Mouse (Mus musculus): Measurements from ENCODE around the gene Tnnt3. TPM values are rescaled to one million over a fixed set of nuclear protein-coding genes. Genes with fewer than 3 reads are reported as not detected.

The Tnnt3 gene
- polyA plus RNA-seq, 1 experiment from 2014 or later = 24.5 TPM

DNA sequence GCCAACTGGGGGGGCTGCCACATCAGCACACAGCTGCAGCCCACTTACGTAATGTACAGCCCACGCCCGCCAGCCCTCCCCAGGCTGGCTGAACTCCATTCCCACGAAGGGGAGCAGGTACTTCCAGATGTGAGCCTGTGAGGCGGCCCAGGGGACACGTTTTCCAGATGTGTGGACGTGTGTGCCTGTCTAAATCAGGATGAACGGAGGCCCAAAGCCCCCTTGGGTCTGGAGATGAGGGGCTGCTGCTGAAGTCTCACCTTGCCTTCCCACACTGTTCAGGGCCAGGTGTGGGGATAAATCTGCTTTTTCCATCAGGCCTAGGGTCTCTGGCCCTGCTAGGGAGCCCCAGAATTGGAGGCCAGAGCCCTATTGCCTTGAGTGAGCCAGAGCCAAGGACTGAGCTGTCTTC lies 11.9 kb upstream of the Tnnt3 start:
- H3K4me2 ChIP-seq = no peak overlapping the region
- no peaks in the 10 kb centered on the region for H3K9me3 ChIP-seq (replicated peaks)
- H3K4me1 ChIP-seq (replicated peaks) = peaks cover 4% of the 10 kb centered on the region
- no peak overlapping the region for H3K27ac ChIP-seq (replicated peaks)
- H3K36me3 ChIP-seq (replicated peaks) = no peaks in the 10 kb centered on the region
- ATAC-seq (ENCODE audit: insufficient read depth) = no peak
- H3K27me3 ChIP-seq = 0 out of 2 replicates have a peak, but pooled peaks cover 5% of the 10 kb centered on the region
- no peak overlapping the region for H3K4me3 ChIP-seq (replicated peaks)
- no peak overlapping the region for H3K9ac ChIP-seq
- 72% methylated on average over 8 of the region's 8 CpGs for WGBS (ENCODE audit: insufficient replicate concordance)

DNA sequence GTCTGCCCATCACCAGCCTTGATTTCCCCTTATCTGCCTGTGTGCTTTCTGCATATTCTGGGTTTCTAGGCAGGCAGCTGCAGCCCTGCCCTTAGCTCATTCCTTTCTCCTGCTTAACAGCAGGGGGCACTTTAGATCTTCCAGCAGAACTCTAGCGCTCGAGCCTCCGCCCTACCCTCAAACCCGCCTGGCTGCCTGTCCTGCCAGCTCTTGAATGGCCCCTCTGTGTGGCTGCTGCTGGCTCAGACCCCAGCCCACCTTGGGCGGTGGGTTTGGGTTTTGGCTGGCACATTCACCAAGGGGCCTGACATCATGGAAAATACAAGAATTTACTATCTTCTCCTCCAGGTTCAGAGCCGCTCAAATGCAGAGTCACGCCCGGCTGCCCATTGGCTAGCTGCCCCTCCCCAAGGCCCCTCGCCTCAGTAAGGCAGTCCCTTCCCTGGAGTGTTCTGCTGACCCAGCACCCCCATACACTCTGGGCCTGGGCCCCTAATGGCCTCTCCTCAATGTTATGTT lies 11.2 kb upstream of the Tnnt3 start:
- Histone ChIP-seq H3K9ac (no peak overlapping the region), H3K9me3 (replicated peaks) (no peaks in the 10 kb centered on the region), H3K4me3 (replicated peaks) (no peak overlapping the region), H3K36me3 (replicated peaks) (no peaks in the 10 kb centered on the region), H3K4me1 (replicated peaks) (no peaks in the 10 kb centered on the region; the same call in 1 of the 2 replicates), H3K27me3 (0 out of 2 replicates have a peak, but pooled peaks cover under 1% of the 10 kb centered on the region), H3K27ac (replicated peaks) (no peak overlapping the region), H3K4me2 (no peak overlapping the region)
- no peak for ATAC-seq (ENCODE audit: insufficient read depth)
- WGBS (ENCODE audit: insufficient replicate concordance) = 31% methylated on average over 9 of the region's 9 CpGs

DNA sequence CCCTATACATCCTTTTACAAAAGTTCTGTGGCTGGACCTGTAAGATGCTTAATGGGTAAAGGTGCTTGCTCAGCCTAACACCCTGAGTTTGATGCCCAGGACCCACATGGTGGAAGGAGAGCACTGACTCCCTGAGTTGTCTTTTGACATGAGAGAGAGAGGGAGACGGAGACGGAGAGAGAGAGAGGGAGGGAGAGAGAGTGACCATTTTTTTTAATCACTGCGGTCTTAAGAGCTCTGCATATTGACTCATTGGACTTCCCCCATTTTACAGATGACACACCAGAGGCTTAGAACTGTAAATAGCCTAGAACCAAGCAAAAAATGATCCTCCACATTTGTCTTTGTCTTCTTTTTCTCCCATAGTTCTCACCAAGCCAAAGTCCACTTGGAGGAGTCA lies 10.6 kb upstream of the Tnnt3 start:
- no peaks in the 10 kb centered on the region for H3K27me3 ChIP-seq
- no peak overlapping the region for H3K27ac ChIP-seq (replicated peaks)
- no peaks in the 10 kb centered on the region for H3K9me3 ChIP-seq (replicated peaks)
- H3K4me3 ChIP-seq (replicated peaks) = no peak overlapping the region
- H3K9ac ChIP-seq = no peak overlapping the region
- ATAC-seq (ENCODE audit: insufficient read depth) = no peak
- H3K4me1 ChIP-seq (replicated peaks) = no peaks in the 10 kb centered on the region; the same call in 1 of the 2 replicates
- no peaks in the 10 kb centered on the region for H3K36me3 ChIP-seq (replicated peaks)
- 71% methylated on average over 3 of the region's 3 CpGs for WGBS (ENCODE audit: insufficient replicate concordance)
- H3K4me2 ChIP-seq = no peak overlapping the region

DNA sequence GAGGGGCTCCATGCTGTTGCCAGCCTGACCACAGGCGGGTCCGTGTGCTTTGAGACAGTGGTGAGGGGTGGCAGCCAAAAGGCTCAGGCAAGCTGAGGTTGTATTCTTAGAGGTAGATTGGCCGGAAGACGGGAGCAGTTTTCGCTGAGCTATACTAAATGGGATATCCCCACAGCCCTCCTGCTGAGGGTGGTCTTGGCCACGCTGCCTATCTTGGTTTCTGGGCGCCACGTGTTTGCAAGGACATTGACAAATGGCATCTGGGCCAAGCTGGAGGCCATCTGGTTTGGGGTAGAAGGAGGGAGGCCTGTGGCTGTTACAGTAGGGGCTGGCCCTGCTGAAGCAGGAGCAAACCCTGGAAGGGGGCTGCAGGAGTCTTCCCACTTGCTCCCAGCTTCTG lies 5.1 kb upstream of the Tnnt3 start:
- WGBS (ENCODE audit: insufficient replicate concordance) = 68% methylated on average over 8 of the region's 8 CpGs
- Histone ChIP-seq H3K27ac (replicated peaks) (no peak overlapping the region), H3K27me3 (no peaks in the 10 kb centered on the region)

DNA sequence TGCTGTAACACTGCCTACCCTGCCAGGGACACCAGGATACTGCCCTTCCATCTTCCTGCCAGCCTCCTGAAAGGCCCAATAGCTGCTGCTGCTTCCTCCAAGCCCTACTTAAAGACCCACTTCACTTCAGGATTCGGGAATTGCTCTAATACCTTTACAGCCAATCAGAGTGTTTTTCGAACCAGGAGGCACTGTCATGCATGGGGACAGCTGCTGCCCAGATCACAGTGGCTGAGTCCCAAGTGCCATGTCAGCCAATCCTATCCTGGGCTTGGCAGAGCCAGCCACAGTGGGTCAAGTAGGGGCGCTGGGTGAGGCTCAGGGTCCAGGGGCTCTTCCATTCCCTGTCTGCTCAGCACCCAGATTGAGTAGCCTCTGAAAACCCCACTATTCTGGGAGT lies 2.5 kb upstream of the Tnnt3 start:
- 44% methylated on average over 3 of the region's 3 CpGs for whole genome bisulfite sequencing (ENCODE audit: insufficient replicate concordance)
- H3K4me1 ChIP-seq (replicated peaks) = no peaks in the 10 kb centered on the region
- H3K36me3 ChIP-seq (replicated peaks) = no peaks in the 10 kb centered on the region
- H3K27ac ChIP-seq (replicated peaks) = no peak overlapping the region
- H3K9me3 ChIP-seq (replicated peaks) = no peaks in the 10 kb centered on the region
- no peak for ATAC-seq (ENCODE audit: insufficient read depth)
- H3K4me2 ChIP-seq = no peak overlapping the region
- no peaks in the 10 kb centered on the region for H3K27me3 ChIP-seq
- no peak overlapping the region for H3K9ac ChIP-seq
- H3K4me3 ChIP-seq (replicated peaks) = no peak overlapping the region

More for the DNA sequence above, 5.1 kb upstream of the Tnnt3 start:
- Histone ChIP-seq H3K9me3 (replicated peaks) (no peaks in the 10 kb centered on the region), H3K4me3 (replicated peaks) (no peak overlapping the region), H3K9ac (no peak overlapping the region), H3K4me1 (replicated peaks) (no peaks in the 10 kb centered on the region), H3K36me3 (replicated peaks) (no peaks in the 10 kb centered on the region), H3K4me2 (no peak overlapping the region)
- ATAC-seq (ENCODE audit: insufficient read depth) = no peak

DNA sequence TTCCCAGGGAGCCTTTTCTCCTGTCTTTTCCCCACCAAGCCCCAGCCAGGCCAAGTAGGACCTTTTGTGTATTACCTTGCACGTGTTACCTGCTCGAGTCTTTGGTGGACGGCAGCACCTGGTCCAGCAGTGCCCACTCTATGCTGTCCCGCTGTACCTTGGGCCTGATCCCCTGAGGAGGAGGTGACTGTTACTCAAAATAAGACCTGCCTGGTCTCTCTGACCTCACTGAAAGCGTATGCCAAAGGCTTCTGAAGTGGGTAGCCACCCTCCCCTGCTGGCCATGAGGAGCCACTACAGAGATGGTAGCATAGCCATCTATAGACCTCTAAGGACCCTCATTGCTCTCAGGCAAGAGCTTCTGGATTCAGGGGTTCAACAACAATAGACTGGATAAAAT lies 1.8 kb upstream of the Tnnt3 start:
- Histone ChIP-seq H3K9me3 (replicated peaks) (no peaks in the 10 kb centered on the region), H3K36me3 (replicated peaks) (no peaks in the 10 kb centered on the region), H3K4me3 (replicated peaks) (no peak overlapping the region), H3K27ac (replicated peaks) (no peak overlapping the region), H3K9ac (no peak overlapping the region), H3K4me2 (no peak overlapping the region), H3K27me3 (no peaks in the 10 kb centered on the region), H3K4me1 (replicated peaks) (no peaks in the 10 kb centered on the region)
- ATAC-seq (ENCODE audit: insufficient read depth) = no peak
- 55% methylated on average over 5 of the region's 5 CpGs for WGBS (ENCODE audit: insufficient replicate concordance)

DNA sequence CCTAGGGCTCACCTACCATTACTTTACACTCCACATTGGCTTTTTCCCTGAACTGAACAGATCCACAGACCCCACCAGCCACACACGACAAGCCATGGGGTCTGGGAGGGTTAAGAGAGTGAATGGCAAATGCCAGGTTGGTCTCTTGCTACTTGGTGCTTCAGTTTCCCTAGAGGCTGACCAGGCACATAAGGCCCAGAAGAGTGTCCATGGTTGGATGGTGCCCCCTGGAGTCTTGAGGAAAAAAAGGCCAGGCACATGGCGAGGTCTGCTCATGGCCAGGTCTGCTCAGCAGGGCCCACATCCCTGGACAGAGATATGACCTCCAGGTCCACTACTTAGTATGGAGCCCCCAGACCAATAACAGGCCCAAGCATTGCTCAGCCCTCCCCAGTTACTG lies 861 bp upstream of the Tnnt3 start:
- ATAC-seq (ENCODE audit: insufficient read depth) = no peak
- Histone ChIP-seq H3K4me2 (no peak overlapping the region), H3K9me3 (replicated peaks) (no peaks in the 10 kb centered on the region), H3K27ac (replicated peaks) (no peak overlapping the region), H3K9ac (no peak overlapping the region), H3K4me1 (replicated peaks) (no peaks in the 10 kb centered on the region), H3K27me3 (no peaks in the 10 kb centered on the region), H3K36me3 (replicated peaks) (no peaks in the 10 kb centered on the region), H3K4me3 (replicated peaks) (no peak overlapping the region)
- WGBS (ENCODE audit: insufficient replicate concordance) = 51% methylated on average over 2 of the region's 2 CpGs

DNA sequence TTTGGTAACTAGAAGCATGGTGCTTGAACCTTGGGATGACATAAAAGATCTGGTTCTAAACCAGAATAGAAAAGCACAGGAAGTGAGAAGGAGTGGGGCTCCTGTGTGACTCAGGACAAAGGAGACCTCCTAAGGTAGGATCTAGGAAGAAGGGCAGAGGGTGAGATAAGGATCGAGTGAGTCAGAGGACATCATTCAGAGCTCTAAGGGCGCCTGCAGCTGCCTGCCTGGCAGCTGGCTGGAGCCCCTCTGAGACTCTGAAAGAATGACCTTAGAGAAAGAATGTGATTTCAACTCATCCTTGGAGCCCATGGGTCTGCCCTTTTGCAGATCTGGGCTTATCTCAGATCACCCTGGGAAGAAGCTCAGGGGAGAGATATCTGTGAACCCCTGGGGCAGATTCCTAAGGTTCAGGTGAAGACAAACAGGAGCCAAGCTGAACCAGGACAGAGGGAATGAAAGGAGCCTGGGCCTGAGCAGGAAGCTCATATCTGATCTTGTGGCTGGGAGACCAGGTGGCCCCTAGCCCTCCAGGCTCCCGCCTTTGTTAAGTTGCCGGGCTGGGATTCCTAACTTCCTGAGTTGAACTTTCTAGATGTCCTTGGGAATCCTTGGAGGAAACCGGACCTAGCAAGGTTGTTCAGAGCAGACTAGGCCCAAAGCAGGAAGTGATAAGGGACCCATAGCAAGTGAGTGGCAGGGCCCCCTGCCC lies 530 bp downstream of the Tnnt3 start:
- Histone ChIP-seq H3K27me3 (no peaks in the 10 kb centered on the region), H3K4me2 (no peak overlapping the region), H3K9ac (no peak overlapping the region), H3K4me3 (replicated peaks) (no peak overlapping the region), H3K27ac (replicated peaks) (no peak overlapping the region), H3K4me1 (replicated peaks) (no peaks in the 10 kb centered on the region), H3K36me3 (replicated peaks) (no peaks in the 10 kb centered on the region), H3K9me3 (replicated peaks) (no peaks in the 10 kb centered on the region)
- 40% methylated on average over 5 of the region's 5 CpGs for WGBS (ENCODE audit: insufficient replicate concordance)
- ATAC-seq (ENCODE audit: insufficient read depth) = no peak

DNA sequence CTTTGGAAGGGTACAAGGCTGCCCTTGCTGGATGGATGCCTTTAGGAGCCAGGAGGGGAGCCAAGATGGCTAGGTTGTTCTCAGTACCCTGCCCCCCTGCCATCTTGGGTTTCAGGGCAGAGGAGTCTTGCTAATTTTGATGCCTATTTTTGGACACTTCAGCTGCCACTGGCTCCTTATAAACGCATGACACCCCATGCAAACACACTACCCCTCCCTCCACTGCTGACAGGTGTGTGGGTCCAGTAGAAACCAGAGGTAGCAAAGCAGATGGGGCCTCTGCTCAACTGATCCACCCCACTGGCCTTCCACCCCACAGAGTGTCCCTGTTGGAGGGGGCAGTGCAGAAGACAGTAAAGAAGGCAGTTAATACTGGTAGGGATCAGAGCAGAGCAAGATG lies 1.4 kb downstream of the Tnnt3 start:
- H3K4me3 ChIP-seq (replicated peaks) = no peak overlapping the region
- no peaks in the 10 kb centered on the region for H3K9me3 ChIP-seq (replicated peaks)
- H3K4me2 ChIP-seq = no peak overlapping the region
- no peaks in the 10 kb centered on the region for H3K36me3 ChIP-seq (replicated peaks)
- no peak overlapping the region for H3K27ac ChIP-seq (replicated peaks)
- no peak for ATAC-seq (ENCODE audit: insufficient read depth)
- WGBS (ENCODE audit: insufficient replicate concordance) = 58% methylated on average over 1 of the region's 1 CpGs
- H3K9ac ChIP-seq = no peak overlapping the region
- H3K27me3 ChIP-seq = no peaks in the 10 kb centered on the region
- no peaks in the 10 kb centered on the region for H3K4me1 ChIP-seq (replicated peaks)

DNA sequence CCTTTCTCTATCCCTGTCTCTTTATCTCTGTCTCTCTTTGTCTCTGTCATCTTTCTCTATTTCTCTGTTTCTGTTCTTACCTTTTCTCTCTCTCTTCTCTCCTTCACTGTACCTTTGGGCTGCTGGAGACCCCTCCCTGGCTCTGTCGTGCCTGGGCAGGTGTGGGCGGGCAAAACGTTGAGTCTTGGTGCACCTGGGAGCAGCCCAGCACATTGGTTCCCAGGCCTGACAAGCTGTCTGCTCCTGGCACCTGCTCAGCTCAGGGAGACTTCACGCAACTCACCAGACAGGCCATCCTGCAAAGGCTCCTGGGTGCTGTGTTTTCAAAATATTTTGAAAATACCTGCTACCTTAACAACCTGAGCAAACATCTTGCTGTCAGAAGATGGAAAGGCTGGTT lies 4.6 kb downstream of the Tnnt3 start:
- Histone ChIP-seq H3K4me3 (replicated peaks) (no peak overlapping the region), H3K27me3 (peaks cover 4% of the 10 kb centered on the region; the same call in 1 of the 2 replicates), H3K4me2 (no peak overlapping the region), H3K9ac (no peak overlapping the region), H3K9me3 (replicated peaks) (no peaks in the 10 kb centered on the region), H3K36me3 (replicated peaks) (no peaks in the 10 kb centered on the region), H3K4me1 (replicated peaks) (no peaks in the 10 kb centered on the region), H3K27ac (replicated peaks) (no peak overlapping the region)
- no peak for ATAC-seq (ENCODE audit: insufficient read depth)
- 55% methylated on average over 4 of the region's 4 CpGs for WGBS (ENCODE audit: insufficient replicate concordance)

DNA sequence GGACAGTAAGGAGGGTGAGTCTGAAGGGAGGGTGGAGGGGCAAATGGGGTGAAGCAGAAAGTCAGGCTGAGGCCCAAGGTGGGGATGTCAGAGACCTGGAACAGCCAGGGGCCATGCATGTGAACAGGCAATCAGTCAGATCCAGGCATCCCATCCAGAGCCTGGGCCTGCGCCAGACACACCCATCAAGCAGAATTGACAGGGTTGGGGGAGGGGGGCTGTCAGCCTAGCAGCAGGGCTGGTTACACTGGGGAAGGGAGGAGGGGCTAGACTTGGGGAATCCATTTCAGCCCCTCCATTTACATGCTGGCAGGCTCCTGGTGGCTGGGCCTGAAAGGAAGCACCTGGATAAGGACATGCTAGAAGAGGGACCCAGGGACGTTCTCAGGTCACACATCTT lies 7.3 kb downstream of the Tnnt3 start:
- Histone ChIP-seq H3K4me3 (replicated peaks) (no peak overlapping the region), H3K36me3 (replicated peaks) (no peaks in the 10 kb centered on the region), H3K27ac (replicated peaks) (no peak overlapping the region), H3K4me2 (no peak overlapping the region), H3K27me3 (peaks cover 4% of the 10 kb centered on the region; the same call in 1 of the 2 replicates), H3K4me1 (replicated peaks) (0 out of 2 replicates have a peak, but pooled peaks cover 2% of the 10 kb centered on the region), H3K9ac (no peak overlapping the region), H3K9me3 (replicated peaks) (no peaks in the 10 kb centered on the region)
- 35% methylated on average over 2 of the region's 2 CpGs for WGBS (ENCODE audit: insufficient replicate concordance)
- no peak for ATAC-seq (ENCODE audit: insufficient read depth)

DNA sequence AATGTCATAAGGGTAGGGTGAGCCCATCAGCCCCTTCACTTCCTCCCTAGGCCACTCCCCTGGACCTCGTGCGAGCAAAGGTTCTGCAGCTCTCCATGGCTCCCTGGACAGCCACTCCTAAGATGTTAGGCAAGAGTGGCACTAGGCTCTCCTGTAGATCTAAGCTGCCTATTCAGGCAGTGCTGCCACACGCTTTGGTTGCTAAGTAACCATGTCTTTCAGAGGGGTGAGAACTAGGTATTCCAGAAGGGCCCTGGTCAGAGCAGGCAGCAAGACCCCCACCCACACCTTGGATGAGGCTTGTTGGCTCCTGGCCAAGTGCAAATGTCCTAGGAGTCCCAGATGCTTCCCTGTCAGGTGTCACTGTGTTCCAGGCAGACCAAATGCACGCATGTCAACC lies 7.9 kb downstream of the Tnnt3 start:
- Histone ChIP-seq H3K4me2 (no peak overlapping the region), H3K9me3 (replicated peaks) (no peaks in the 10 kb centered on the region), H3K36me3 (replicated peaks) (no peaks in the 10 kb centered on the region), H3K27me3 (peaks cover 4% of the 10 kb centered on the region; the same call in 1 of the 2 replicates), H3K4me3 (replicated peaks) (no peak overlapping the region), H3K9ac (no peak overlapping the region), H3K4me1 (replicated peaks) (0 out of 2 replicates have a peak, but pooled peaks cover 2% of the 10 kb centered on the region), H3K27ac (replicated peaks) (no peak overlapping the region)
- ATAC-seq (ENCODE audit: insufficient read depth) = no peak
- WGBS (ENCODE audit: insufficient replicate concordance) = 40% methylated on average over 4 of the region's 4 CpGs

Data from liver, embryonic 15.5 days (tissue).